Mouse (Mus musculus): Measurements from ENCODE around the gene Smad5. TPM values are rescaled to one million over a fixed set of nuclear protein-coding genes. Genes with fewer than 3 reads are reported as not detected.

The Smad5 gene
- total and polyA plus RNA-seq, 3 experiments: 4.3 to 7.4 (median 4.4) TPM

GRCm38 (mm10) chr13:56710620-56711019 lies 7.8 kb downstream of the Smad5 start:
- Histone ChIP-seq H3K4me2 (ENCODE audit: insufficient read depth, low read depth, poor library complexity, severe bottlenecking) (no peak overlapping the region), H3K4me3 (replicated peaks in 1 of 3; ENCODE audit: low read depth in 2 of 3, low read length in 2 of 3, poor library complexity in 1 of 3) (no peak overlapping the region), H3K9ac (ENCODE audit: insufficient read depth, low read depth) (no peak overlapping the region), H3K27ac (ENCODE audit: insufficient read depth, low read depth) (no peak overlapping the region), H3K27me3 (replicated peaks) (no peaks in the 10 kb centered on the region), H3K4me1 (ENCODE audit: control insufficient read depth in 1 of 2, insufficient read depth in 2 of 2) (peaks cover 0 to 9% of the 10 kb centered on the region in 2 experiments; a peak in 1 of 4 replicates), H3K36me3 (replicated peaks in 1 of 2; ENCODE audit: control insufficient read depth in 1 of 2, insufficient read depth in 1 of 2, low read length in 1 of 2) (peaks cover 14 to 49% of the 10 kb centered on the region in 2 experiments), H3K9me3 (replicated peaks; ENCODE audit: low read length) (no peaks in the 10 kb centered on the region), H3K79me2 (replicated peaks; ENCODE audit: control insufficient read depth, extremely low read depth, insufficient read depth, poor library complexity, severe bottlenecking) (peaks cover 18% of the 10 kb centered on the region)
- DNase-seq (ENCODE audit: extremely low read depth): no peak
- in situ Hi-C loops (cut with MboI; ENCODE audit: low pct_ligation_motif_present, low pct_unique_long_range_greater_than_20kb, low sequenced_read_pairs) (no loop called here), dilution Hi-C loops (cut with MboI; ENCODE audit: extremely low pct_ligation_motif_present, extremely low pct_unique_long_range_greater_than_20kb, low sequenced_read_pairs) (no loop called here)
- no peak for TF ChIP-seq RAD21 (IDR thresholded peaks at IDR 0.05; ENCODE audit: low read depth, low read length)
- no peak for TF ChIP-seq ZNF384 (IDR thresholded peaks at IDR 0.05; ENCODE audit: low read depth, low read length)
- no peak for TF ChIP-seq JUND (conservative IDR thresholded peaks at IDR 0.05; ENCODE audit: low read depth, low read length)
- TF ChIP-seq POLR2AphosphoS2 (IDR thresholded peaks at IDR 0.05; ENCODE audit: low read depth, low read length): no peak
- no peak for TF ChIP-seq E2F4 (IDR thresholded peaks at IDR 0.05; ENCODE audit: insufficient replicate concordance, low read depth, low read length)
- no peak for TF ChIP-seq HCFC1 (IDR thresholded peaks at IDR 0.05; ENCODE audit: low read depth, low read length)
- TF ChIP-seq MAZ (IDR thresholded peaks at IDR 0.05; ENCODE audit: low read depth, low read length): no peak
- no peak for TF ChIP-seq IRF4 (IDR thresholded peaks at IDR 0.05; ENCODE audit: low read depth, low read length)
- no peak for TF ChIP-seq MXI1 (IDR thresholded peaks at IDR 0.05; ENCODE audit: low read depth, low read length)
- TF ChIP-seq NELFE (IDR thresholded peaks at IDR 0.05; ENCODE audit: low read depth, low read length): no peak

GRCm38 (mm10) chr13:56712221-56712620 lies 9.4 kb downstream of the Smad5 start:
- peaks cover 14 to 36% of the 10 kb centered on the region in 2 experiments for H3K36me3 ChIP-seq (replicated peaks in 1 of 2; ENCODE audit: control insufficient read depth in 1 of 2, insufficient read depth in 1 of 2, low read length in 1 of 2)
- TF ChIP-seq E2F4 (IDR thresholded peaks at IDR 0.05; ENCODE audit: insufficient replicate concordance, low read depth, low read length) (no peak), ZKSCAN1 (IDR thresholded peaks at IDR 0.05; ENCODE audit: borderline replicate concordance, low read depth, low read length) (no peak), ZC3H11A (IDR thresholded peaks at IDR 0.05; ENCODE audit: low read depth, low read length) (no peak), ELF1 (IDR thresholded peaks at IDR 0.05; ENCODE audit: low read depth, low read length) (no peak)
- H3K4me3 ChIP-seq (replicated peaks in 1 of 3; ENCODE audit: low read depth in 2 of 3, low read length in 2 of 3, poor library complexity in 1 of 3): no peak overlapping the region
- H3K27ac ChIP-seq (ENCODE audit: insufficient read depth, low read depth): no peak overlapping the region
- no peaks in the 10 kb centered on the region for H3K27me3 ChIP-seq (replicated peaks)
- no peak for DNase-seq (ENCODE audit: extremely low read depth)
- no peak overlapping the region for H3K9ac ChIP-seq (ENCODE audit: insufficient read depth, low read depth)
- in situ Hi-C loops (cut with MboI; ENCODE audit: low pct_ligation_motif_present, low pct_unique_long_range_greater_than_20kb, low sequenced_read_pairs): no loop called here
- H3K4me1 ChIP-seq (ENCODE audit: control insufficient read depth in 1 of 2, insufficient read depth in 2 of 2): 0 out of 4 replicates have a peak, but pooled peaks cover 0 to 3% of the 10 kb centered on the region in 2 experiments
- peaks cover 11% of the 10 kb centered on the region for H3K79me2 ChIP-seq (replicated peaks; ENCODE audit: control insufficient read depth, extremely low read depth, insufficient read depth, poor library complexity, severe bottlenecking)
- no peak overlapping the region for H3K4me2 ChIP-seq (ENCODE audit: insufficient read depth, low read depth, poor library complexity, severe bottlenecking)
- H3K9me3 ChIP-seq (replicated peaks; ENCODE audit: low read length): no peaks in the 10 kb centered on the region
- dilution Hi-C loops (cut with MboI; ENCODE audit: extremely low pct_ligation_motif_present, extremely low pct_unique_long_range_greater_than_20kb, low sequenced_read_pairs): no loop called here

GRCm38 (mm10) chr13:56726551-56726950 lies 23.7 kb downstream of the Smad5 start:
- Histone ChIP-seq H3K27ac (ENCODE audit: insufficient read depth, low read depth) (no peak overlapping the region), H3K4me1 (ENCODE audit: control insufficient read depth in 1 of 2, insufficient read depth in 2 of 2) (no peaks in the 10 kb centered on the region), H3K4me2 (ENCODE audit: insufficient read depth, low read depth, poor library complexity, severe bottlenecking) (no peak overlapping the region), H3K9ac (ENCODE audit: insufficient read depth, low read depth) (no peak overlapping the region), H3K4me3 (replicated peaks in 1 of 3; ENCODE audit: low read depth in 2 of 3, low read length in 2 of 3, poor library complexity in 1 of 3) (no peak overlapping the region), H3K36me3 (replicated peaks in 1 of 2; ENCODE audit: control insufficient read depth in 1 of 2, insufficient read depth in 1 of 2, low read length in 1 of 2) (peaks cover 55 to 84% of the 10 kb centered on the region in 2 experiments), H3K27me3 (replicated peaks) (no peaks in the 10 kb centered on the region), H3K9me3 (replicated peaks; ENCODE audit: low read length) (no peaks in the 10 kb centered on the region), H3K79me2 (replicated peaks; ENCODE audit: control insufficient read depth, extremely low read depth, insufficient read depth, poor library complexity, severe bottlenecking) (peaks cover 9% of the 10 kb centered on the region; the same call in 1 of the 2 replicates)
- no peak for TF ChIP-seq POLR2A (IDR thresholded peaks at IDR 0.05; ENCODE audit: low read depth, low read length)
- TF ChIP-seq CHD2 (IDR thresholded peaks at IDR 0.05; ENCODE audit: low read length): no peak
- no peak for TF ChIP-seq SIN3A (IDR thresholded peaks at IDR 0.05; ENCODE audit: low read length)
- no peak for TF ChIP-seq GABPA (IDR thresholded peaks at IDR 0.05; ENCODE audit: insufficient replicate concordance, low read depth, low read length)
- TF ChIP-seq TCF12 (IDR thresholded peaks at IDR 0.05; ENCODE audit: low read depth, low read length): no peak
- TF ChIP-seq MEF2A (IDR thresholded peaks at IDR 0.05; ENCODE audit: borderline replicate concordance, low read depth, low read length): no peak
- no peak for TF ChIP-seq CHD1 (IDR thresholded peaks at IDR 0.05; ENCODE audit: low read depth, low read length)
- TF ChIP-seq SMC3 (IDR thresholded peaks at IDR 0.05; ENCODE audit: low read depth, low read length): no peak
- no peak for TF ChIP-seq ETS1 (conservative IDR thresholded peaks at IDR 0.05; ENCODE audit: low read depth, low read length)
- in situ Hi-C loops (cut with MboI; ENCODE audit: low pct_ligation_motif_present, low pct_unique_long_range_greater_than_20kb, low sequenced_read_pairs) (no loop called here), dilution Hi-C loops (cut with MboI; ENCODE audit: extremely low pct_ligation_motif_present, extremely low pct_unique_long_range_greater_than_20kb, low sequenced_read_pairs) (no loop called here)
- DNase-seq (ENCODE audit: extremely low read depth): no peak
